ENCODE assay signal across 8 mouse cellular contexts in genomic region chr5:73256352-73257065, GRCm38 (mm10). TPM values are rescaled to one million over a fixed set of nuclear protein-coding genes. Genes with fewer than 3 reads are reported as not detected.
DNase-seq lines count a peak whose midpoint lies in the region; ATAC-seq and TF ChIP-seq lines count a peak whose summit lies in the region.

Gene Fryl (minus strand): TSS chr5:73256619.

- no peak for TF ChIP-seq EP300 in heart, adult 2 months (IDR thresholded peaks at IDR 0.05; ENCODE audit: insufficient read depth, low read depth, low read length)

- H3K4me2 ChIP-seq in embryonic facial prominence, embryonic 14.5 days (ENCODE audit: low read depth, low read length) = peak within 1 kb of the TSS; percentile 81
- peak within 1 kb of the TSS; percentile 72 for H3K4me2 ChIP-seq in limb, embryonic 13.5 days (replicated peaks)
- H3K4me2 ChIP-seq in midbrain, embryonic 16.5 days (ENCODE audit: low read length) = peak within 1 kb of the TSS; percentile 68

- H3K9ac ChIP-seq in embryonic facial prominence, embryonic 14.5 days (ENCODE audit: low read depth, low read length) = peak within 1 kb of the TSS; percentile 91
- peak within 1 kb of the TSS; percentile 100 for H3K9ac ChIP-seq in heart, adult 2 months (ENCODE audit: low read depth, low read length)
- peak within 1 kb of the TSS; percentile 91 for H3K9ac ChIP-seq in limb, embryonic 13.5 days
- H3K9ac ChIP-seq in midbrain, embryonic 16.5 days (ENCODE audit: low read depth, low read length) = peak within 1 kb of the TSS; percentile 90

- H3K4me3 ChIP-seq in embryonic facial prominence, embryonic 14.5 days (ENCODE audit: low read depth, low read length) = peak within 1 kb of the TSS; percentile 97
- peak within 1 kb of the TSS; percentile 69 for H3K4me3 ChIP-seq in heart, adult 2 months
- peak within 1 kb of the TSS; percentile 93 for H3K4me3 ChIP-seq in limb, embryonic 13.5 days
- H3K4me3 ChIP-seq in midbrain, embryonic 16.5 days (ENCODE audit: low read depth, low read length) = peak within 1 kb of the TSS; percentile 88

- H3K27me3 ChIP-seq in embryonic facial prominence, embryonic 14.5 days (replicated peaks; ENCODE audit: control insufficient read depth, insufficient read depth, low read length) = no peaks in the 10 kb centered on the region
- no peaks in the 10 kb centered on the region for H3K27me3 ChIP-seq in heart, adult 2 months (ENCODE audit: control insufficient read depth, insufficient read depth, low read length)
- H3K27me3 ChIP-seq in limb, embryonic 13.5 days = no peaks in the 10 kb centered on the region
- H3K27me3 ChIP-seq in midbrain, embryonic 16.5 days (ENCODE audit: control insufficient read depth, insufficient read depth, low read depth, low read length) = no peaks in the 10 kb centered on the region

- ATAC-seq in embryonic facial prominence, embryonic 14.5 days (ENCODE audit: low read depth) = peak; percentile 98
- peak; percentile 98 for ATAC-seq in limb, embryonic 13.5 days (ENCODE audit: low FRiP score, low read depth)
- peak; percentile 98 for ATAC-seq in midbrain, embryonic 16.5 days

- peak within 1 kb of the TSS; percentile 95 for H3K27ac ChIP-seq in embryonic facial prominence, embryonic 14.5 days (replicated peaks; ENCODE audit: low read depth, low read length)
- peak within 1 kb of the TSS; percentile 91 for H3K27ac ChIP-seq in heart, adult 2 months
- H3K27ac ChIP-seq in limb, embryonic 13.5 days = peak within 1 kb of the TSS; percentile 91
- H3K27ac ChIP-seq in midbrain, embryonic 16.5 days (ENCODE audit: low read length) = peak within 1 kb of the TSS; percentile 95

- intact Hi-C loops in heart, adult 2 months (cut with DNase I) = loop anchor here (1.0 to 10.0 kb wide), 2 partner anchors 36 to 342 kb away; partner anchors contain the start of genes Ociad1 and Slain2

- TF ChIP-seq POLR2A in heart, adult 2 months (IDR thresholded peaks at IDR 0.05; ENCODE audit: insufficient read depth, low read depth, low read length) = peak; percentile 68

- H3K79me2 ChIP-seq in heart, adult 2 months (replicated peaks; ENCODE audit: control insufficient read depth, insufficient read depth, low read length) = peaks cover 2% of the 10 kb centered on the region

- WGBS in embryonic facial prominence, embryonic 14.5 days = under 1% methylated on average over 42 of the region's 44 CpGs
- WGBS in heart, adult 2 months = under 1% methylated on average over 44 of the region's 44 CpGs
- WGBS in limb, embryonic 13.5 days = 1% methylated on average over 44 of the region's 44 CpGs
- WGBS in midbrain, embryonic 16.5 days = under 1% methylated on average over 43 of the region's 44 CpGs

- no peaks in the 10 kb centered on the region for H3K36me3 ChIP-seq in embryonic facial prominence, embryonic 14.5 days (ENCODE audit: control insufficient read depth, insufficient read depth, low read length)
- peaks cover 10% of the 10 kb centered on the region for H3K36me3 ChIP-seq in heart, adult 2 months (ENCODE audit: control insufficient read depth, insufficient read depth, low read length)
- H3K36me3 ChIP-seq in limb, embryonic 13.5 days = no peaks in the 10 kb centered on the region
- H3K36me3 ChIP-seq in midbrain, embryonic 16.5 days (ENCODE audit: control insufficient read depth, insufficient read depth, low read length) = no peaks in the 10 kb centered on the region

- no peak for TF ChIP-seq CTCF in heart, adult 2 months (IDR thresholded peaks at IDR 0.05)

- peaks cover 5% of the 10 kb centered on the region; the same call in 1 of the 2 replicates for H3K4me1 ChIP-seq in embryonic facial prominence, embryonic 14.5 days (ENCODE audit: control insufficient read depth, insufficient read depth, low read length)
- peaks cover 8% of the 10 kb centered on the region for H3K4me1 ChIP-seq in heart, adult 2 months (ENCODE audit: control insufficient read depth, insufficient read depth, low read length)
- peaks cover 15% of the 10 kb centered on the region for H3K4me1 ChIP-seq in limb, embryonic 13.5 days
- peaks cover 19% of the 10 kb centered on the region for H3K4me1 ChIP-seq in midbrain, embryonic 16.5 days (ENCODE audit: control insufficient read depth, insufficient read depth, low read length)

- peak; percentile 100 for DNase-seq in 3T3-L1 (ENCODE audit: low read depth, low spot score)
- DNase-seq in adrenal gland, postnatal 4 days (ENCODE audit: low spot score in 2 of 2) = peak; percentile 92 to 94
- DNase-seq in embryonic facial prominence, embryonic 14.5 days (ENCODE audit: low spot score) = peak; percentile 99
- DNase-seq in heart, adult 2 months = peak; percentile 89 to 96
- DNase-seq in kidney, adult 8-10 months = peak; percentile 96 to 98
- peak; percentile 87 to 99 for DNase-seq in spleen, postnatal 10 days (ENCODE audit: low spot score in 2 of 2)

- no peaks in the 10 kb centered on the region for H3K9me3 ChIP-seq in embryonic facial prominence, embryonic 14.5 days (ENCODE audit: control insufficient read depth, low read length)
- no peaks in the 10 kb centered on the region for H3K9me3 ChIP-seq in limb, embryonic 13.5 days
- H3K9me3 ChIP-seq in midbrain, embryonic 16.5 days (replicated peaks; ENCODE audit: control insufficient read depth, low read length, poor library complexity, severe bottlenecking) = no peaks in the 10 kb centered on the region

RNA-seq across cellular contexts. Expression of gene Fryl, which starts in this region (rescaled TPM):
- total RNA-seq in adrenal gland, postnatal 4 days (2021) = 10 to 100 TPM; 49.7 to 55.7 TPM
- 24.8 and 26.8 TPM in 2 replicates for polyA plus RNA-seq in embryonic facial prominence, embryonic 14.5 days (2014; fragmentation: Nextera tagmentation; extraction: Ambion mirVana)
- 10 to 100 TPM; 32.9 to 40.7 TPM for total RNA-seq in heart, adult 2 months (2021)
- polyA plus RNA-seq in heart, adult 2 months (2012; rRNA removed) = 25.9 and 27.4 TPM in 2 replicates
- 21.4 and 22.5 TPM in 2 replicates for polyA plus RNA-seq in limb, embryonic 13.5 days (2015; fragmentation: Nextera tagmentation; extraction: Ambion mirVana)
- polyA plus RNA-seq in midbrain, embryonic 16.5 days (2015; fragmentation: Nextera tagmentation; extraction: Ambion mirVana) = 40.0 and 47.5 TPM in 2 replicates

Comparison
In these comparisons a context has a peak if more than half of its experiments do, and no peak if none do; other contexts are left out.
1. Peak in every context shown above with its lines: DNase-seq, ATAC-seq, H3K4me3 ChIP-seq and H3K27ac ChIP-seq.